Mouse (Mus musculus) forebrain, embryonic 16.5 days (tissue): ENCODE measurements around the gene Chga. TPM values are rescaled to one million over a fixed set of nuclear protein-coding genes. Genes with fewer than 3 reads are reported as not detected.
A peak's percentile ranks its signal among the peaks of the same experiment; 100 is the strongest.

Experiments used
- ATAC-seq: fragments of 200-750 bp; cut with Nextera tagmentation; 2 replicates; pipeline ENCODE4 v1.8.0; 2017; ENCODE audit warnings: mild to moderate bottlenecking, moderate library complexity
- H3K27ac ChIP-seq: fragments of 300-500 bp; sonication (generic); 2 replicates; pipeline ENCODE4 v1.5.1; 2014; ENCODE audit warnings: low read length, control low read depth
- H3K27me3 ChIP-seq: fragments of 300-500 bp; sonication (generic); replicated peaks from 2 replicates; pipeline ENCODE4 v1.6.1; 2014; ENCODE audit warnings: low read length; ENCODE audit not compliant: control insufficient read depth, insufficient read depth
- H3K36me3 ChIP-seq: fragments of 300-500 bp; sonication (generic); 2 replicates; pipeline ENCODE4 v1.6.1; 2014; ENCODE audit not compliant: control insufficient read depth, insufficient read depth
- H3K4me1 ChIP-seq: fragments of 300-500 bp; sonication (generic); replicated peaks from 2 replicates; pipeline ENCODE4 v1.6.1; 2014; ENCODE audit warnings: low read length; ENCODE audit not compliant: control insufficient read depth, insufficient read depth
- H3K4me2 ChIP-seq: fragments of 300-500 bp; sonication (generic); 2 replicates; pipeline ENCODE4 v1.6.1; 2014; ENCODE audit warnings: mild to moderate bottlenecking, low read length, control low read depth
- H3K4me3 ChIP-seq: fragments of 300-500 bp; sonication (generic); replicated peaks from 2 replicates; pipeline ENCODE4 v1.5.1; 2014; ENCODE audit warnings: mild to moderate bottlenecking, low read length, control low read depth
- H3K9ac ChIP-seq: fragments of 300-500 bp; sonication (generic); replicated peaks from 2 replicates; pipeline ENCODE4 v1.6.1; 2014; ENCODE audit warnings: low read depth, low read length, control low read depth
- H3K9me3 ChIP-seq: fragments of 300-500 bp; sonication (generic); 2 replicates; pipeline ENCODE4 v1.6.1; 2016; ENCODE audit warnings: low read length; ENCODE audit not compliant: control insufficient read depth
- WGBS: fragments of 180-500 bp; shearing (Covaris S2); extraction: QIAGEN DNeasy Blood & Tissue Kit; methylation state at CpG from one replicate; pipeline ENCODE4 v1.1.7; 2014; 5-methylcytosine and 5-hydroxymethylcytosine counted together
- polyA plus RNA-seq: library from polyadenylated mRNA; unstranded; fragments of >200 nt; fragmentation: Nextera tagmentation; extraction: Ambion mirVana; gene quantifications from 2 replicates; pipeline ENCODE4 v1.2.1, GENCODE M21; 2015

Gene Chga
- polyA plus RNA-seq, 1 experiment from 2014 or later: 118 TPM

GRCm38 (mm10) chr12:102552001-102552400, 2.8 kb upstream of the Chga start:
- H3K9ac ChIP-seq: no peak overlapping the region

GRCm38 (mm10) chr12:102553705-102554275, 979 bp upstream of the Chga start:
- Histone ChIP-seq H3K4me2 (no peak overlapping the region), H3K4me1 (peaks cover 16% of the 10 kb centered on the region), H3K4me3 (no peak overlapping the region), H3K27ac (no peak overlapping the region), H3K27me3 (0 out of 2 replicates have a peak, but pooled peaks cover 2% of the 10 kb centered on the region), H3K9me3 (no peaks in the 10 kb centered on the region), H3K36me3 (no peaks in the 10 kb centered on the region), H3K9ac (no peak overlapping the region)
- WGBS: 76% methylated on average over 14 of the region's 14 CpGs
- peak; percentile 19; the same call in 1 of the 2 replicates for ATAC-seq

More at GRCm38 (mm10) chr12:102552001-102552400, 2.8 kb upstream of the Chga start:
- no peak overlapping the region for H3K27ac ChIP-seq
- WGBS: 20% methylated on average over 6 of the region's 6 CpGs
- no peaks in the 10 kb centered on the region for H3K36me3 ChIP-seq
- H3K4me2 ChIP-seq: no peak overlapping the region
- ATAC-seq: no peak
- H3K4me3 ChIP-seq: no peak overlapping the region
- H3K27me3 ChIP-seq: 0 out of 2 replicates have a peak, but pooled peaks cover 2% of the 10 kb centered on the region
- peaks cover 16% of the 10 kb centered on the region for H3K4me1 ChIP-seq
- no peaks in the 10 kb centered on the region for H3K9me3 ChIP-seq

- Histone ChIP-seq H3K4me1 (peaks cover 16% of the 10 kb centered on the region), H3K27me3 (0 out of 2 replicates have a peak, but pooled peaks cover 2% of the 10 kb centered on the region), H3K4me3 (peak overlapping the region; percentile 84), H3K27ac (no peak overlapping the region), H3K9ac (peak overlapping the region; percentile 18; the same call in 1 of the 2 replicates), H3K4me2 (peak overlapping the region; percentile 91), H3K36me3 (no peaks in the 10 kb centered on the region), H3K9me3 (no peaks in the 10 kb centered on the region)
- WGBS: 37% methylated on average over 3 of the region's 3 CpGs
- ATAC-seq: no peak
These were observed 1.1 kb downstream of the Chga start for GRCm38 (mm10) chr12:102555850-102556249.

GRCm38 (mm10) chr12:102557372-102557771, 2.6 kb downstream of the Chga start:
- no peak overlapping the region for H3K4me3 ChIP-seq
- no peak overlapping the region for H3K9ac ChIP-seq
- no peak for ATAC-seq
- peaks cover 16% of the 10 kb centered on the region for H3K4me1 ChIP-seq
- H3K27ac ChIP-seq: no peak overlapping the region
- H3K36me3 ChIP-seq: no peaks in the 10 kb centered on the region
- no peaks in the 10 kb centered on the region for H3K9me3 ChIP-seq
- H3K27me3 ChIP-seq: 0 out of 2 replicates have a peak, but pooled peaks cover 2% of the 10 kb centered on the region
- WGBS: 85% methylated on average over 5 of the region's 5 CpGs
- H3K4me2 ChIP-seq: no peak overlapping the region

GRCm38 (mm10) chr12:102565086-102565485, 10.3 kb downstream of the Chga start:
- no peak overlapping the region for H3K4me2 ChIP-seq
- no peak overlapping the region for H3K9ac ChIP-seq
- H3K36me3 ChIP-seq: 0 out of 2 replicates have a peak, but pooled peaks cover 4% of the 10 kb centered on the region
- H3K27ac ChIP-seq: no peak overlapping the region
- WGBS: 80% methylated on average over 6 of the region's 6 CpGs
- no peaks in the 10 kb centered on the region for H3K9me3 ChIP-seq
- H3K4me1 ChIP-seq: no peaks in the 10 kb centered on the region
- H3K4me3 ChIP-seq: no peak overlapping the region
- no peak for ATAC-seq
- H3K27me3 ChIP-seq: no peaks in the 10 kb centered on the region

- Histone ChIP-seq H3K4me1 (no peaks in the 10 kb centered on the region), H3K27ac (no peak overlapping the region), H3K27me3 (no peaks in the 10 kb centered on the region), H3K36me3 (0 out of 2 replicates have a peak, but pooled peaks cover 4% of the 10 kb centered on the region), H3K9ac (no peak overlapping the region), H3K4me3 (no peak overlapping the region), H3K4me2 (no peak overlapping the region), H3K9me3 (no peaks in the 10 kb centered on the region)
- 76% methylated on average over 2 of the region's 2 CpGs for WGBS
- ATAC-seq: no peak
These were observed 12.2 kb downstream of the Chga start for GRCm38 (mm10) chr12:102566951-102567350.

- Histone ChIP-seq H3K27ac (no peak overlapping the region), H3K27me3 (no peaks in the 10 kb centered on the region), H3K9me3 (no peaks in the 10 kb centered on the region), H3K36me3 (0 out of 2 replicates have a peak, but pooled peaks cover 6% of the 10 kb centered on the region), H3K4me1 (0 out of 2 replicates have a peak, but pooled peaks cover 3% of the 10 kb centered on the region), H3K9ac (no peak overlapping the region), H3K4me3 (no peak overlapping the region), H3K4me2 (no peak overlapping the region)
- ATAC-seq: no peak
- 80% methylated on average over 7 of the region's 7 CpGs for WGBS
These were observed 13.4 kb downstream of the Chga start for GRCm38 (mm10) chr12:102568219-102568618.

GRCm38 (mm10) chr12:102570111-102570510, 15.3 kb downstream of the Chga start:
- 0 out of 2 replicates have a peak, but pooled peaks cover 3% of the 10 kb centered on the region for H3K4me1 ChIP-seq
- 0 out of 2 replicates have a peak, but pooled peaks cover 7% of the 10 kb centered on the region for H3K36me3 ChIP-seq
- H3K4me3 ChIP-seq: no peak overlapping the region
- H3K4me2 ChIP-seq: no peak overlapping the region
- H3K27ac ChIP-seq: peak overlapping the region; percentile 36; the same call in 1 of the 2 replicates
- no peaks in the 10 kb centered on the region for H3K9me3 ChIP-seq
- H3K9ac ChIP-seq: no peak overlapping the region
- no peak for ATAC-seq
- H3K27me3 ChIP-seq: no peaks in the 10 kb centered on the region
- WGBS: 75% methylated on average over 13 of the region's 13 CpGs

GRCm38 (mm10) chr12:102570734-102571133, 16.0 kb downstream of the Chga start:
- no peak overlapping the region for H3K9ac ChIP-seq
- 70% methylated on average over 5 of the region's 5 CpGs for WGBS
- 0 out of 2 replicates have a peak, but pooled peaks cover 3% of the 10 kb centered on the region for H3K4me1 ChIP-seq
- no peak for ATAC-seq
- H3K36me3 ChIP-seq: 0 out of 2 replicates have a peak, but pooled peaks cover 6% of the 10 kb centered on the region
- H3K4me2 ChIP-seq: no peak overlapping the region
- H3K27ac ChIP-seq: peak overlapping the region; percentile 36; the same call in 1 of the 2 replicates
- no peaks in the 10 kb centered on the region for H3K9me3 ChIP-seq
- no peak overlapping the region for H3K4me3 ChIP-seq
- H3K27me3 ChIP-seq: no peaks in the 10 kb centered on the region
